Mouse (Mus musculus) duodenum, adult 2 months (tissue): ENCODE results near the gene Slco6c1. TPM values are rescaled to one million over a fixed set of nuclear protein-coding genes. Genes with fewer than 3 reads are reported as not detected.

Source experiments
- polyA plus RNA-seq: library from polyadenylated mRNA; depleted of rRNA; stranded (reverse); fragments of >200 nt; gene quantifications from 2 replicates; pipeline ENCODE4 v1.2.3, GENCODE M21; 2012; ENCODE audit warnings: low replicate concordance; rRNA removed

The Slco6c1 gene
- polyA plus RNA-seq, result not detected in 2 replicates

DNA sequence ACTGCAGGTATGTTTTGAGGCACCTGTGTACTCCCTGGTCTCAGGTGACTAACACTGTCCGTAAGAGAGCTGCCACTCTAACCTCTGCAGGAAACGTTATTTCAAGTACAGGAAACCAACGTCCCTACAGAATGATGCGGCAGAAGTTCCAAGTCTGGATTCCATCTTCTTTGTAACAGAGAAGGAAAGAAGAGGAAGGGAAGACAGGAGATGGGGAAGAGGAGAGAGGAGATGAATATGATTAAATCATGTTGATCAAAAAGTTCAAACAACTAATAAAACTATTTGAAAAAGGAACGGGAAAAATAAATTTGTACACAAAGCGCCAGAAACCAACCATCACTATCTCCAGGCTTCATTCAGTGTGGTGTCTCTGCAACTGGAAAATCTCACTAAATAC is at the start of gene Slco6c1:
TSS of gene Slco6c1 (minus strand) at position 101 of the 400 bp plus-strand sequence.

